Mouse (Mus musculus): ENCODE data around the gene Gmpr. TPM values are rescaled to one million over a fixed set of nuclear protein-coding genes. Genes with fewer than 3 reads are reported as not detected.

Gene Gmpr
- polyA plus RNA-seq, 1 experiment from 2014 or later = 20.5 TPM

DNA sequence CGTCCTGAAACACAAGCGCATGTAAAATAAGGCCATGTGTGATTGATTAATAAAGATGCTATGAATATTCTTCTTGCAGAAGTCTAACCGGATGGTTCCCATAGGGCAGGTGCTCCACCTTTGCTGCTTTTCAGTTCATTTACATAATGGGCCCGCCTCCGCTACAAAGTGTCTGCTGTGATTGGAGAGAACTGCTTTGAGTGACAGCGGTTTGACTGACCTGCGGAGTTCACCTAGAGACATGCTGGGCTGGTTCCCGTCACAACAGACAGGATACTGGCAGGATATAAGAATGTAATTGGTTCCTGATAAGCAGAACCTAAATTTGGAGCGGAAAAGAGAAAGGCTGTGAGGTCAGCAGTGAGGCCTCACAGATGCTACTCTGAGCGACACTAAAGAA, 13.4 kb upstream of the Gmpr start:
- Histone ChIP-seq H3K27me3 (ENCODE audit: control insufficient read depth, insufficient read depth, low read length) (no peaks in the 10 kb centered on the region), H3K36me3 (ENCODE audit: control insufficient read depth, insufficient read depth, low read length) (no peaks in the 10 kb centered on the region), H3K4me3 (ENCODE audit: low read depth, low read length) (no peak overlapping the region), H3K27ac (ENCODE audit: low read depth, low read length) (no peak overlapping the region), H3K9me3 (ENCODE audit: control insufficient read depth, low read length) (no peaks in the 10 kb centered on the region), H3K4me2 (ENCODE audit: low read depth, low read length, severe bottlenecking) (peak overlapping the region; percentile 24; the same call in 1 of the 2 replicates), H3K9ac (ENCODE audit: low read length) (no peak overlapping the region), H3K4me1 (replicated peaks; ENCODE audit: control insufficient read depth, insufficient read depth, low read length) (0 out of 2 replicates have a peak, but pooled peaks cover 2% of the 10 kb centered on the region)
- ATAC-seq (replicated peaks; ENCODE audit: low FRiP score) (no peak), DNase-seq (ENCODE audit: low spot score) (no peak)
- 41% methylated on average over 10 of the region's 10 CpGs for WGBS

- Histone ChIP-seq H3K4me1 (replicated peaks; ENCODE audit: control insufficient read depth, insufficient read depth, low read length) (0 out of 2 replicates have a peak, but pooled peaks cover 2% of the 10 kb centered on the region), H3K9me3 (ENCODE audit: control insufficient read depth, low read length) (no peaks in the 10 kb centered on the region), H3K36me3 (ENCODE audit: control insufficient read depth, insufficient read depth, low read length) (no peaks in the 10 kb centered on the region), H3K9ac (ENCODE audit: low read length) (no peak overlapping the region), H3K4me3 (ENCODE audit: low read depth, low read length) (no peak overlapping the region), H3K4me2 (ENCODE audit: low read depth, low read length, severe bottlenecking) (no peak overlapping the region), H3K27ac (ENCODE audit: low read depth, low read length) (no peak overlapping the region), H3K27me3 (ENCODE audit: control insufficient read depth, insufficient read depth, low read length) (no peaks in the 10 kb centered on the region)
- 85% methylated on average over 3 of the region's 3 CpGs for WGBS
- ATAC-seq (replicated peaks; ENCODE audit: low FRiP score) (no peak), DNase-seq (ENCODE audit: low spot score) (no peak)
Observed at GRCm38 (mm10) chr13:45498623-45499022, 8.6 kb upstream of the Gmpr start.

DNA sequence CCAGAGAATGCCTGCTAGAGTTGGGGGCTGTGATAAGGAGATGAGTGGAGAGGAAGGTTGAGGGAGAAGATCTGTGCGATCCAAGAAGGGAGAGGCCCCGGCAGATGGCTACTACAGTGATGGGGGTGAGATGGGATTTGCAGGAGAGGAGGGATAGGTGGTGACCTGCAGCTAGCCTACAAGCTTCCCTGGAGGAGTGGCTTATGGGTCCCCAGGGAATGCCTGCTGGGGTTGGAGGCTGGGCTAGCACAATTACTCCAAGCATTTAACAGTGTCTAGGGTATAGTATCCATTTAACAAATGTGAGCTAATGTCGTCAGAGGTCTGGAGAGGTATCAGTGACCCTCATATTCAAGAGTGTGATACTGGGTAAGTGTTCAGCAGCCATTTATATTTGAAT, 7.9 kb upstream of the Gmpr start:
- Histone ChIP-seq H3K36me3 (ENCODE audit: control insufficient read depth, insufficient read depth, low read length) (no peaks in the 10 kb centered on the region), H3K27ac (ENCODE audit: low read depth, low read length) (no peak overlapping the region), H3K27me3 (ENCODE audit: control insufficient read depth, insufficient read depth, low read length) (no peaks in the 10 kb centered on the region), H3K9ac (ENCODE audit: low read length) (no peak overlapping the region), H3K9me3 (ENCODE audit: control insufficient read depth, low read length) (no peaks in the 10 kb centered on the region), H3K4me1 (replicated peaks; ENCODE audit: control insufficient read depth, insufficient read depth, low read length) (no peaks in the 10 kb centered on the region), H3K4me2 (ENCODE audit: low read depth, low read length, severe bottlenecking) (no peak overlapping the region), H3K4me3 (ENCODE audit: low read depth, low read length) (no peak overlapping the region)
- 82% methylated on average over 3 of the region's 3 CpGs for WGBS
- ATAC-seq (replicated peaks; ENCODE audit: low FRiP score) = no peak
- DNase-seq (ENCODE audit: low spot score) = no peak

DNA sequence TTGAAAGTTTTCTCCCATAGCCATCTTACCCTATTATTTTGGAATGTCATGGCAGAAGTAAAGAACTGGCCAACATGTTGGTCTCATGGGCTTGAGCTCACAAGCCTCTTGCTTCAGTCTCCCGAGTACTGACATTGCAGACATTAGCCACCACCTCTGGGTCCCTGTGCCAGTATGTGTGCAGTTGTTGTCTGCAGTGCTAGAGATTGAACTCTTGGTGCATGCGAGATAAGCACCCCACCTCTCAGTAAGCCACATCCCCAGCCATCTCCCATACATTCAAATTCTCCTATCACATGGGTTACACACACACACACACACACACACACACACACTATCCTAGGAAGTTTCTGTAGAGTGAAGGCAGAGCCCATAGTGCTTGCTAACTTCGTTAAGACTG, 7.3 kb upstream of the Gmpr start:
- ATAC-seq (replicated peaks; ENCODE audit: low FRiP score) (no peak), DNase-seq (ENCODE audit: low spot score) (no peak)
- Histone ChIP-seq H3K9me3 (ENCODE audit: control insufficient read depth, low read length) (no peaks in the 10 kb centered on the region), H3K4me2 (ENCODE audit: low read depth, low read length, severe bottlenecking) (no peak overlapping the region), H3K27me3 (ENCODE audit: control insufficient read depth, insufficient read depth, low read length) (no peaks in the 10 kb centered on the region), H3K27ac (ENCODE audit: low read depth, low read length) (no peak overlapping the region), H3K36me3 (ENCODE audit: control insufficient read depth, insufficient read depth, low read length) (no peaks in the 10 kb centered on the region), H3K9ac (ENCODE audit: low read length) (no peak overlapping the region), H3K4me1 (replicated peaks; ENCODE audit: control insufficient read depth, insufficient read depth, low read length) (no peaks in the 10 kb centered on the region), H3K4me3 (ENCODE audit: low read depth, low read length) (no peak overlapping the region)
- 80% methylated on average over 3 of the region's 3 CpGs for WGBS

DNA sequence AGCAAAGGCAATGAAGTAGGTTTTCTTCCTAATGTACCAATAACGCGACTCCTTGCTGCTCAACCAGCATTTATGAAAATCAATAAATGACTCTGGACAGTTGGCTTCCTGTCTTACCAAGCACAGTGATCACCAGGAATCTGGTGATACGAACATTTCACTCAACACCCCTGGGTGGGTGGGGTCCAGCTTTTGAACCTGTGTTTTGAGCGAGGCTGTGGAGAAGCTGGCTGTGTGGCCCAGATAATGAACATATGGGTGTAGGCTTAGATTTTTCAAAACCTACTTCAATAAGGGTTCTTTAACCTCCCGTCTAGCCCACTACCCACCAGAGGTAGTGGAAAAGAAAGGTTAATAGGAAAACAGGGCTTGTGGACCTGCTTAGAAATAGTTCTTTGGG, 4.5 kb upstream of the Gmpr start:
- peaks cover 4% of the 10 kb centered on the region for H3K27me3 ChIP-seq (ENCODE audit: control insufficient read depth, insufficient read depth, low read length)

GRCm38 (mm10) chr13:45505546-45505945, 1.7 kb upstream of the Gmpr start:
- Histone ChIP-seq H3K9ac (ENCODE audit: low read length) (no peak overlapping the region), H3K27ac (ENCODE audit: low read depth, low read length) (no peak overlapping the region), H3K4me3 (ENCODE audit: low read depth, low read length) (no peak overlapping the region), H3K36me3 (ENCODE audit: control insufficient read depth, insufficient read depth, low read length) (no peaks in the 10 kb centered on the region), H3K4me2 (ENCODE audit: low read depth, low read length, severe bottlenecking) (no peak overlapping the region), H3K27me3 (ENCODE audit: control insufficient read depth, insufficient read depth, low read length) (peaks cover 14% of the 10 kb centered on the region), H3K4me1 (replicated peaks; ENCODE audit: control insufficient read depth, insufficient read depth, low read length) (peaks cover 4% of the 10 kb centered on the region; the same call in 1 of the 2 replicates), H3K9me3 (ENCODE audit: control insufficient read depth, low read length) (no peaks in the 10 kb centered on the region)
- no peak for DNase-seq (ENCODE audit: low spot score)
- no peak for ATAC-seq (replicated peaks; ENCODE audit: low FRiP score)
- WGBS = 95% methylated on average over 3 of the region's 3 CpGs

More for the DNA sequence above, 4.5 kb upstream of the Gmpr start:
- DNase-seq (ENCODE audit: low spot score) (no peak), ATAC-seq (replicated peaks; ENCODE audit: low FRiP score) (no peak)
- H3K4me3 ChIP-seq (ENCODE audit: low read depth, low read length) = no peak overlapping the region
- H3K27ac ChIP-seq (ENCODE audit: low read depth, low read length) = no peak overlapping the region
- no peak overlapping the region for H3K4me2 ChIP-seq (ENCODE audit: low read depth, low read length, severe bottlenecking)
- H3K36me3 ChIP-seq (ENCODE audit: control insufficient read depth, insufficient read depth, low read length) = no peaks in the 10 kb centered on the region
- H3K9ac ChIP-seq (ENCODE audit: low read length) = no peak overlapping the region
- peaks cover 3% of the 10 kb centered on the region; the same call in 1 of the 2 replicates for H3K4me1 ChIP-seq (replicated peaks; ENCODE audit: control insufficient read depth, insufficient read depth, low read length)
- 92% methylated on average over 5 of the region's 5 CpGs for WGBS
- H3K9me3 ChIP-seq (ENCODE audit: control insufficient read depth, low read length) = no peaks in the 10 kb centered on the region

DNA sequence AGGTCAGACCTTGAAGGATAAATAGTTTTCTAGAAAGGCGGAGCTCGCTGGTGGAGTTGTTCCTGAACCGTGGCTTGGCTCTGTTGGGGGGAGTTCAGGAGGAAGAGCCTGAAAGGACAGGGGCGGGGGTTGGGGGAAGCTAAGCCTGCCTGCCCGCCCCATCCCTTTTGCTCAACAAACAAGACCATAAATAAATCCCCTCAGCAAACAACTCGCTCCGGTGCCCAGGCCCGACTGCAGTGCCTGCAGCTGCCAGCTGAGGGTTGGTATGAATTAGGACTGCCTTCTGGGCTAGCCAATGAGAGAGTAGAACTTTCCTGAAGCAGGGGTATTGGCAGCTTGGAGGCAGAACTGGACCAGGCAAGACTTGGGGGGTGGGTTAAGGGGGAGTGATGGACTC, 1.3 kb downstream of the Gmpr start:
- WGBS = under 1% methylated on average over 8 of the region's 8 CpGs
- Histone ChIP-seq H3K4me3 (ENCODE audit: low read depth, low read length) (peak overlapping the region; percentile 54), H3K9ac (ENCODE audit: low read length) (peak overlapping the region; percentile 21; the same call in 1 of the 2 replicates), H3K4me2 (ENCODE audit: low read depth, low read length, severe bottlenecking) (peak overlapping the region; percentile 94), H3K9me3 (ENCODE audit: control insufficient read depth, low read length) (no peaks in the 10 kb centered on the region), H3K27me3 (ENCODE audit: control insufficient read depth, insufficient read depth, low read length) (peaks cover 14% of the 10 kb centered on the region), H3K4me1 (replicated peaks; ENCODE audit: control insufficient read depth, insufficient read depth, low read length) (peaks cover 4% of the 10 kb centered on the region; the same call in 1 of the 2 replicates), H3K27ac (ENCODE audit: low read depth, low read length) (no peak overlapping the region), H3K36me3 (ENCODE audit: control insufficient read depth, insufficient read depth, low read length) (no peaks in the 10 kb centered on the region)
- DNase-seq (ENCODE audit: low spot score) = peak; percentile 72
- peak; percentile 63 for ATAC-seq (replicated peaks; ENCODE audit: low FRiP score)

- peaks cover 14% of the 10 kb centered on the region for H3K27me3 ChIP-seq (ENCODE audit: control insufficient read depth, insufficient read depth, low read length)
- H3K4me2 ChIP-seq (ENCODE audit: low read depth, low read length, severe bottlenecking) = no peak overlapping the region
- H3K9ac ChIP-seq (ENCODE audit: low read length) = no peak overlapping the region
- DNase-seq (ENCODE audit: low spot score) (no peak), ATAC-seq (replicated peaks; ENCODE audit: low FRiP score) (no peak)
- no peak overlapping the region for H3K4me3 ChIP-seq (ENCODE audit: low read depth, low read length)
- WGBS = 60% methylated on average over 6 of the region's 6 CpGs
- H3K4me1 ChIP-seq (replicated peaks; ENCODE audit: control insufficient read depth, insufficient read depth, low read length) = peaks cover 4% of the 10 kb centered on the region; the same call in 1 of the 2 replicates
- no peaks in the 10 kb centered on the region for H3K36me3 ChIP-seq (ENCODE audit: control insufficient read depth, insufficient read depth, low read length)
- H3K9me3 ChIP-seq (ENCODE audit: control insufficient read depth, low read length) = no peaks in the 10 kb centered on the region
- H3K27ac ChIP-seq (ENCODE audit: low read depth, low read length) = no peak overlapping the region
Observed at GRCm38 (mm10) chr13:45509366-45509765, 2.1 kb downstream of the Gmpr start.

DNA sequence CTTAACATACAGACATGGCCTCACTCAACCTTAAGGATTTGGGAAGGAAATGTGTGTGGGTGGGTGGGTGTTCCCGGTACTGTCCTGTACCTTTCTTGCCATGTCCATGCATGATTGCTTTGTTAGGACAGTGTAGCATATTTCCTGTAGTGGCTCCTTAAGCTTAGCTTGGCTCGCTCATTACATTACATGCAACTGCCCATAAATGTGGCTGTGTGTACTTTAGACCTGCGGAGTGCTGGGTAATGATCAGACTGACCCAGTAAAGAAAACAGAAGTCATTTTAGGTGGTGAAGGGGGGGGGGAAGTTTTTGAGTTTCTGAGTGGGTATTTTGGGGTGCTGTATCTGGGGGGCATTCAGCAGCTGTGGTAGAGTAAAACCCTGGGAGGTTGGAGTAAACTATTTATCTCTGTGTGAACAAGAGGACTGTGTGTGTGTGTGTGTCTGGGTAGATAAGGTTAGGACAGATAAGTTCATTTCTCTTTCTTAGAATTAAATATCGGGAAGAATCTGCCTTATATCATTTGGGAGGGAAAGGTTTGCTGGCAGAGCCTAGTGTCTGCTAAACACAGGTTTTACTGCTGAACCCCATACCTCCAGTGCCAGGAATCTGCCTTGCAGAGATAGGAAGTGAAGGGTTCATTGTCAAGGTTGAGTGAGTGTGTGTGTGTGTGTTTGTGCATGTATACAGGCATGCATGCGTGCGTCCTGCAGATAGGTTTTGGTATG, 4.6 kb downstream of the Gmpr start:
- DNase-seq (ENCODE audit: low spot score) (no peak), ATAC-seq (replicated peaks; ENCODE audit: low FRiP score) (no peak)
- H3K27me3 ChIP-seq (ENCODE audit: control insufficient read depth, insufficient read depth, low read length) = peaks cover 14% of the 10 kb centered on the region
- H3K36me3 ChIP-seq (ENCODE audit: control insufficient read depth, insufficient read depth, low read length) = no peaks in the 10 kb centered on the region
- H3K9me3 ChIP-seq (ENCODE audit: control insufficient read depth, low read length) = no peaks in the 10 kb centered on the region
- H3K9ac ChIP-seq (ENCODE audit: low read length) = no peak overlapping the region
- H3K4me3 ChIP-seq (ENCODE audit: low read depth, low read length) = no peak overlapping the region
- no peak overlapping the region for H3K27ac ChIP-seq (ENCODE audit: low read depth, low read length)
- H3K4me1 ChIP-seq (replicated peaks; ENCODE audit: control insufficient read depth, insufficient read depth, low read length) = peaks cover 10% of the 10 kb centered on the region
- no peak overlapping the region for H3K4me2 ChIP-seq (ENCODE audit: low read depth, low read length, severe bottlenecking)
- 85% methylated on average over 6 of the region's 6 CpGs for WGBS

Measured in forebrain, embryonic 11.5 days (tissue).